Mouse (Mus musculus): Measurements from ENCODE around the gene Hoxb13. TPM values are rescaled to one million over a fixed set of nuclear protein-coding genes. Genes with fewer than 3 reads are reported as not detected.

The Hoxb13 gene
- total RNA-seq, 2 experiments from 2014 or later, result not detected

Other genes with a start within 250 kb of the Hoxb13 start
- not detected for gene Igf2bp1, start 188.4 kb upstream of the Hoxb13 start, total RNA-seq (2021)
- not detected for gene Gip, start 169.8 kb upstream of the Hoxb13 start, total RNA-seq (2021)
- 100 to 1,000 TPM; 104 to 106 TPM for gene Snf8, start 159.4 kb upstream of the Hoxb13 start, total RNA-seq (2021)
- 10 to 100 TPM; 56.3 to 59.0 TPM for gene Ube2z, start 128.9 kb upstream of the Hoxb13 start, total RNA-seq (2021)
- 100 to 1,000 TPM; 370 to 408 TPM for gene Atp5g1, start 118.6 kb upstream of the Hoxb13 start, total RNA-seq (2021)
- under 1 TPM in 1 of 2 experiments, not detected in 1; 0.20 TPM for gene Calcoco2, start 82.4 kb upstream of the Hoxb13 start, total RNA-seq (2021)
- under 1 TPM; 0.30 to 0.40 TPM for gene Ttll6, start 60.5 kb upstream of the Hoxb13 start, total RNA-seq (2021)
- not detected for gene Hoxb9, start 77.1 kb downstream of the Hoxb13 start, total RNA-seq (2021)
- not detected for gene Hoxb8, start 87.6 kb downstream of the Hoxb13 start, total RNA-seq (2021)
- gene Hoxb7, start 92.3 kb downstream of the Hoxb13 start, total RNA-seq (2021), result not detected
- not detected for gene Hoxb6, start 98.2 kb downstream of the Hoxb13 start, total RNA-seq (2021)
- not detected for gene Hoxb5, start 109.0 kb downstream of the Hoxb13 start, total RNA-seq (2021)
- not detected for gene Hoxb4, start 124.0 kb downstream of the Hoxb13 start, total RNA-seq (2021)
- gene Hoxb3, start 129.0 kb downstream of the Hoxb13 start, total RNA-seq (2021), result not detected
- not detected for gene Hoxb2, start 156.2 kb downstream of the Hoxb13 start, total RNA-seq (2021)
- gene Hoxb1, start 171.4 kb downstream of the Hoxb13 start, total RNA-seq (2021), result not detected